Mouse (Mus musculus): ENCODE measurements around the gene Anxa10.

- peak; percentile 18; the same call in 1 of the 2 replicates for TF ChIP-seq CTCF (IDR thresholded peaks at IDR 0.05; ENCODE audit: low read depth)
- TF ChIP-seq EP300 (IDR thresholded peaks at IDR 0.05; ENCODE audit: low read depth): no peak
Observed at GRCm38 (mm10) chr8:62080195-62080802, 42.7 kb downstream of the Anxa10 start.
